Mouse (Mus musculus) neural tube, embryonic 12.5 days (tissue): ENCODE results near the gene Chst15. TPM values are rescaled to one million over a fixed set of nuclear protein-coding genes. Genes with fewer than 3 reads are reported as not detected.

Source experiments
- ATAC-seq: fragments of 200-750 bp; cut with Nextera tagmentation; 2 replicates; pipeline ENCODE4 v1.8.0; 2017; ENCODE audit warnings: low read depth, mild to moderate bottlenecking, moderate TSS enrichment, moderate library complexity; ENCODE audit not compliant: low FRiP score
- H3K27ac ChIP-seq: fragments of 300-500 bp; sonication (generic); 2 replicates; pipeline ENCODE4 v1.5.1; 2016
- H3K27me3 ChIP-seq: fragments of 300-500 bp; sonication (generic); replicated peaks from 2 replicates; pipeline ENCODE4 v1.6.1; 2016; ENCODE audit warnings: mild to moderate bottlenecking
- H3K36me3 ChIP-seq: fragments of 300-500 bp; sonication (generic); 2 replicates; pipeline ENCODE4 v1.6.1; 2016; ENCODE audit warnings: mild to moderate bottlenecking
- H3K4me1 ChIP-seq: fragments of 300-500 bp; sonication (generic); 2 replicates; pipeline ENCODE4 v1.6.1; 2016
- H3K4me2 ChIP-seq: fragments of 300-500 bp; sonication (generic); replicated peaks from 2 replicates; pipeline ENCODE4 v1.6.1; 2016; ENCODE audit warnings: mild to moderate bottlenecking
- H3K4me3 ChIP-seq: fragments of 300-500 bp; sonication (generic); 2 replicates; pipeline ENCODE4 v1.5.1; 2016
- H3K9ac ChIP-seq: fragments of 300-500 bp; sonication (generic); 2 replicates; pipeline ENCODE4 v1.6.1; 2016; ENCODE audit warnings: mild to moderate bottlenecking
- H3K9me3 ChIP-seq: fragments of 300-500 bp; sonication (generic); 2 replicates; pipeline ENCODE4 v1.6.1; 2016; ENCODE audit warnings: mild to moderate bottlenecking
- WGBS: fragments of 180-500 bp; shearing (Covaris S2); methylation state at CpG from one replicate; pipeline ENCODE4 v1.1.7; 2016; 5-methylcytosine and 5-hydroxymethylcytosine counted together
- polyA plus RNA-seq: library from polyadenylated mRNA; unstranded; fragments of >200 nt; fragmentation: Nextera tagmentation; extraction: Ambion mirVana; gene quantifications from 2 replicates; pipeline ENCODE4 v1.2.1, GENCODE M21; 2016

Chst15 gene
- 33.3 and 35.7 TPM in 2 replicates for polyA plus RNA-seq

GRCm38 (mm10) chr7:132317036-132317541, at the start of gene Chst15:
TSS of gene Chst15 (minus strand) at chr7:132317228.
- under 1% methylated on average over 34 of the region's 34 CpGs for WGBS
- H3K4me1 ChIP-seq, result peaks cover 45% of the 10 kb centered on the region
- peak; percentile 57 for ATAC-seq
- peak within 1 kb of the TSS; percentile 93 for H3K9ac ChIP-seq
- peak within 1 kb of the TSS; percentile 89 for H3K4me3 ChIP-seq
- H3K27me3 ChIP-seq, result no peaks in the 10 kb centered on the region
- H3K4me2 ChIP-seq, result peak within 1 kb of the TSS; percentile 87
- no peaks in the 10 kb centered on the region for H3K9me3 ChIP-seq
- H3K36me3 ChIP-seq, result no peaks in the 10 kb centered on the region
- H3K27ac ChIP-seq, result peak within 1 kb of the TSS; percentile 86

GRCm38 (mm10) chr7:132365703-132366384, 48.8 kb upstream of the Chst15 start:
- Histone ChIP-seq H3K9me3 (no peaks in the 10 kb centered on the region), H3K27me3 (no peaks in the 10 kb centered on the region), H3K4me1 (peaks cover 10% of the 10 kb centered on the region), H3K4me2 (no peak overlapping the region), H3K4me3 (no peak overlapping the region), H3K27ac (no peak overlapping the region), H3K36me3 (no peaks in the 10 kb centered on the region), H3K9ac (no peak overlapping the region)
- no peak for ATAC-seq
- WGBS, result 93% methylated on average over 5 of the region's 5 CpGs

- Histone ChIP-seq H3K4me1 (peaks cover 10% of the 10 kb centered on the region), H3K27ac (no peak overlapping the region), H3K9me3 (no peaks in the 10 kb centered on the region), H3K4me3 (no peak overlapping the region), H3K9ac (no peak overlapping the region), H3K4me2 (no peak overlapping the region), H3K27me3 (no peaks in the 10 kb centered on the region), H3K36me3 (no peaks in the 10 kb centered on the region)
- WGBS, result 88% methylated on average over 5 of the region's 5 CpGs
- no peak for ATAC-seq
Observed at GRCm38 (mm10) chr7:132365111-132365510, 48.1 kb upstream of the Chst15 start.

GRCm38 (mm10) chr7:132364506-132364905, 47.5 kb upstream of the Chst15 start:
- H3K4me1 ChIP-seq, result peaks cover 10% of the 10 kb centered on the region

GRCm38 (mm10) chr7:132360336-132360735, 43.3 kb upstream of the Chst15 start:
- H3K4me3 ChIP-seq, result no peak overlapping the region
- H3K27ac ChIP-seq, result no peak overlapping the region
- ATAC-seq, result no peak
- WGBS, result 66% methylated on average over 4 of the region's 4 CpGs
- H3K9ac ChIP-seq, result no peak overlapping the region
- H3K4me2 ChIP-seq, result no peak overlapping the region
- no peaks in the 10 kb centered on the region for H3K27me3 ChIP-seq
- no peaks in the 10 kb centered on the region for H3K36me3 ChIP-seq
- H3K9me3 ChIP-seq, result no peaks in the 10 kb centered on the region
- peaks cover 9% of the 10 kb centered on the region; the same call in 1 of the 2 replicates for H3K4me1 ChIP-seq

More at GRCm38 (mm10) chr7:132364506-132364905, 47.5 kb upstream of the Chst15 start:
- no peak overlapping the region for H3K4me2 ChIP-seq
- no peaks in the 10 kb centered on the region for H3K27me3 ChIP-seq
- ATAC-seq, result no peak
- no peak overlapping the region for H3K27ac ChIP-seq
- no peaks in the 10 kb centered on the region for H3K9me3 ChIP-seq
- no peaks in the 10 kb centered on the region for H3K36me3 ChIP-seq
- H3K4me3 ChIP-seq, result no peak overlapping the region
- WGBS, result 76% methylated on average over 5 of the region's 5 CpGs
- H3K9ac ChIP-seq, result no peak overlapping the region

GRCm38 (mm10) chr7:132358709-132359108, 41.7 kb upstream of the Chst15 start:
- H3K4me2 ChIP-seq, result no peak overlapping the region
- no peak overlapping the region for H3K4me3 ChIP-seq
- H3K27me3 ChIP-seq, result no peaks in the 10 kb centered on the region
- H3K4me1 ChIP-seq, result peaks cover 9% of the 10 kb centered on the region; the same call in 1 of the 2 replicates
- H3K36me3 ChIP-seq, result no peaks in the 10 kb centered on the region
- WGBS, result 49% methylated on average over 4 of the region's 4 CpGs
- ATAC-seq, result no peak
- no peaks in the 10 kb centered on the region for H3K9me3 ChIP-seq
- no peak overlapping the region for H3K9ac ChIP-seq
- H3K27ac ChIP-seq, result no peak overlapping the region

GRCm38 (mm10) chr7:132358250-132358649, 41.2 kb upstream of the Chst15 start:
- no peak overlapping the region for H3K4me3 ChIP-seq
- H3K4me2 ChIP-seq, result no peak overlapping the region
- no peaks in the 10 kb centered on the region for H3K9me3 ChIP-seq
- H3K9ac ChIP-seq, result no peak overlapping the region
- H3K4me1 ChIP-seq, result peaks cover 9% of the 10 kb centered on the region; the same call in 1 of the 2 replicates
- no peak for ATAC-seq
- no peaks in the 10 kb centered on the region for H3K36me3 ChIP-seq
- H3K27ac ChIP-seq, result no peak overlapping the region
- H3K27me3 ChIP-seq, result no peaks in the 10 kb centered on the region
- 70% methylated on average over 3 of the region's 3 CpGs for WGBS

GRCm38 (mm10) chr7:132357841-132358237, 40.8 kb upstream of the Chst15 start:
- H3K9ac ChIP-seq, result no peak overlapping the region
- no peaks in the 10 kb centered on the region for H3K27me3 ChIP-seq
- H3K27ac ChIP-seq, result no peak overlapping the region
- no peak overlapping the region for H3K4me3 ChIP-seq
- ATAC-seq, result no peak
- no peaks in the 10 kb centered on the region for H3K36me3 ChIP-seq
- no peaks in the 10 kb centered on the region for H3K9me3 ChIP-seq
- H3K4me1 ChIP-seq, result peaks cover 9% of the 10 kb centered on the region; the same call in 1 of the 2 replicates
- no peak overlapping the region for H3K4me2 ChIP-seq
- WGBS, result 90% methylated on average over 3 of the region's 3 CpGs

GRCm38 (mm10) chr7:132356881-132357840, 40.1 kb upstream of the Chst15 start:
- Histone ChIP-seq H3K27me3 (no peaks in the 10 kb centered on the region), H3K4me1 (peaks cover 11% of the 10 kb centered on the region; the same call in 1 of the 2 replicates), H3K4me2 (no peak overlapping the region), H3K27ac (no peak overlapping the region), H3K36me3 (no peaks in the 10 kb centered on the region), H3K9me3 (no peaks in the 10 kb centered on the region), H3K4me3 (no peak overlapping the region), H3K9ac (no peak overlapping the region)
- ATAC-seq, result no peak
- whole genome bisulfite sequencing, result 33% methylated on average over 10 of the region's 10 CpGs

GRCm38 (mm10) chr7:132356185-132356584, 39.2 kb upstream of the Chst15 start:
- ATAC-seq, result no peak
- 14% methylated on average over 8 of the region's 8 CpGs for WGBS

GRCm38 (mm10) chr7:132355767-132356166, 38.7 kb upstream of the Chst15 start:
- ATAC-seq, result no peak
- Histone ChIP-seq H3K4me3 (no peak overlapping the region), H3K9ac (no peak overlapping the region), H3K4me1 (peaks cover 13% of the 10 kb centered on the region; the same call in 1 of the 2 replicates), H3K27ac (no peak overlapping the region), H3K36me3 (no peaks in the 10 kb centered on the region), H3K4me2 (no peak overlapping the region), H3K27me3 (no peaks in the 10 kb centered on the region), H3K9me3 (no peaks in the 10 kb centered on the region)
- WGBS, result 69% methylated on average over 6 of the region's 6 CpGs

More at GRCm38 (mm10) chr7:132356185-132356584, 39.2 kb upstream of the Chst15 start:
- peaks cover 13% of the 10 kb centered on the region; the same call in 1 of the 2 replicates for H3K4me1 ChIP-seq
- H3K4me2 ChIP-seq, result no peak overlapping the region
- H3K27me3 ChIP-seq, result no peaks in the 10 kb centered on the region
- no peak overlapping the region for H3K9ac ChIP-seq
- H3K27ac ChIP-seq, result no peak overlapping the region
- no peaks in the 10 kb centered on the region for H3K36me3 ChIP-seq
- H3K9me3 ChIP-seq, result no peaks in the 10 kb centered on the region
- no peak overlapping the region for H3K4me3 ChIP-seq

- no peak overlapping the region for H3K4me3 ChIP-seq
- H3K4me2 ChIP-seq, result no peak overlapping the region
- H3K4me1 ChIP-seq, result peaks cover 13% of the 10 kb centered on the region; the same call in 1 of the 2 replicates
- no peak for ATAC-seq
- no peaks in the 10 kb centered on the region for H3K9me3 ChIP-seq
- no peaks in the 10 kb centered on the region for H3K27me3 ChIP-seq
- H3K9ac ChIP-seq, result no peak overlapping the region
- 71% methylated on average over 6 of the region's 6 CpGs for WGBS
- no peak overlapping the region for H3K27ac ChIP-seq
- H3K36me3 ChIP-seq, result no peaks in the 10 kb centered on the region
Observed at GRCm38 (mm10) chr7:132349075-132349572, 32.1 kb upstream of the Chst15 start.
